Comparison of ENCODE assay signal across 13 mouse cellular contexts in the genomic region with DNA sequence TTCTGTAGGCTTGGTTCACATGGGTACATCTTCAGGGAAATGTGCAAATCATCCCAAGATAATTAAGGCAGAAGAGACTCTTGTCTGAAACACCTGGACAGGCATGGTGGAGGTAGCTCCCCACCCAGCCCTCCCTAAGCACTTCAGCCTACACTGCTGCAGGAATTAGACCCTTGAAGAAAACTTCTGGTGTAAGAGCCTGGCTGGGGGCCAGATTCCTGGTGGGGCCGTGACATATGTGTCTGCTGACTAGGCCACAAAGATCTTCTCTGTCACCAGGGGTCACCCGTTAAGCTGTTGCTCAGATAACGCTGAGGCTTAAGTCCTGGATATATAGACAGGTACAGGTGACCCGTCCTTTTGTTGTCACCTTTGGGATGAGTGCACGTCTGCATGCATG.
A peak's percentile ranks its signal among the peaks of the same experiment; 100 is the strongest.
DNase-seq lines count a peak whose midpoint lies in the region; ATAC-seq and TF ChIP-seq lines count a peak whose summit lies in the region.
"Had no signal": no experiment of that assay in that cellular context is flagged by ENCODE, and none has a peak within 500 bp of the region (broad histone marks: within the 10 kb centered on the region; RNA-seq: fewer than 3 reads in every experiment).

No protein-coding gene starts in this region.

- H3K9ac ChIP-seq in forebrain, embryonic 14.5 days (ENCODE audit: low read length), result no peak overlapping the region
- H3K9ac ChIP-seq in lung, embryonic 14.5 days, result no peak overlapping the region
- H3K9ac ChIP-seq: heart, embryonic 15.5 days; liver, embryonic 12.5 days; neural tube, embryonic 12.5 days had no signal

- 76% methylated on average over 5 of the region's 5 CpGs for WGBS in forebrain, embryonic 14.5 days
- WGBS in forebrain, embryonic 10.5 days, result 90% methylated on average over 5 of the region's 5 CpGs
- 55% methylated on average over 5 of the region's 5 CpGs for WGBS in lung, embryonic 14.5 days
- WGBS in lung, adult 2 months, result 67% methylated on average over 5 of the region's 5 CpGs

- no peak overlapping the region for H3K4me3 ChIP-seq in forebrain, embryonic 14.5 days (ENCODE audit: low read depth, low read length)
- H3K4me3 ChIP-seq in forebrain, embryonic 10.5 days, result no peak overlapping the region
- no peak overlapping the region for H3K4me3 ChIP-seq in lung, embryonic 14.5 days (ENCODE audit: low read depth, low read length)
- H3K4me3 ChIP-seq in lung, adult 2 months (replicated peaks; ENCODE audit: extremely low read depth, low read depth, low read length), result no peak overlapping the region
- H3K4me3 ChIP-seq: heart, embryonic 15.5 days; liver, embryonic 12.5 days; neural tube, embryonic 12.5 days had no signal

- no peaks in the 10 kb centered on the region for H3K27me3 ChIP-seq in forebrain, embryonic 14.5 days (replicated peaks; ENCODE audit: control insufficient read depth, insufficient read depth, low read length)
- no peaks in the 10 kb centered on the region for H3K27me3 ChIP-seq in forebrain, embryonic 10.5 days (ENCODE audit: poor library complexity, severe bottlenecking)
- no peaks in the 10 kb centered on the region for H3K27me3 ChIP-seq in lung, embryonic 14.5 days (ENCODE audit: insufficient read depth, low read length)
- H3K27me3 ChIP-seq: heart, embryonic 15.5 days; liver, embryonic 12.5 days; neural tube, embryonic 12.5 days had no signal

- no peak overlapping the region for H3K27ac ChIP-seq in forebrain, embryonic 14.5 days (ENCODE audit: low read depth, low read length)
- H3K27ac ChIP-seq in forebrain, embryonic 10.5 days, result no peak overlapping the region
- no peak overlapping the region for H3K27ac ChIP-seq in lung, embryonic 14.5 days (ENCODE audit: low read depth)
- H3K27ac ChIP-seq: heart, embryonic 15.5 days; liver, embryonic 12.5 days; neural tube, embryonic 12.5 days had no signal

- ATAC-seq in forebrain, embryonic 14.5 days, result 0 out of 2 replicates have a peak, but pooled peaks have one; percentile 34
- ATAC-seq in lung, embryonic 14.5 days (ENCODE audit: insufficient read depth), result peak; percentile 69; the same call in 1 of the 2 replicates
- ATAC-seq: liver, embryonic 12.5 days had no signal

- H3K9me3 ChIP-seq in forebrain, embryonic 14.5 days (replicated peaks; ENCODE audit: control insufficient read depth, low read length), result no peaks in the 10 kb centered on the region
- H3K9me3 ChIP-seq in forebrain, embryonic 10.5 days, result no peaks in the 10 kb centered on the region
- H3K9me3 ChIP-seq in lung, embryonic 14.5 days (ENCODE audit: low read depth, low read length), result no peaks in the 10 kb centered on the region
- H3K9me3 ChIP-seq: heart, embryonic 15.5 days; liver, embryonic 12.5 days; neural tube, embryonic 12.5 days had no signal

- H3K4me1 ChIP-seq in forebrain, embryonic 14.5 days (ENCODE audit: control insufficient read depth, insufficient read depth, low read length), result no peaks in the 10 kb centered on the region
- peaks cover 8% of the 10 kb centered on the region; the same call in 1 of the 2 replicates for H3K4me1 ChIP-seq in forebrain, embryonic 10.5 days
- H3K4me1 ChIP-seq in lung, embryonic 14.5 days (ENCODE audit: insufficient read depth), result no peaks in the 10 kb centered on the region
- peaks cover 7% of the 10 kb centered on the region; the same call in 1 of the 2 replicates for H3K4me1 ChIP-seq in lung, adult 2 months (ENCODE audit: control insufficient read depth, insufficient read depth, low read length)
- H3K4me1 ChIP-seq: neural tube, embryonic 12.5 days had no signal

- no peak for DNase-seq in forebrain, embryonic 14.5 days (ENCODE audit: low spot score)
- DNase-seq in forebrain, embryonic 10.5 days (ENCODE audit: extremely low spot score, low spot score), result no peak
- peak; percentile 67 for DNase-seq in lung, embryonic 14.5 days
- no peak for DNase-seq in lung, adult 2 months
- peak; percentile 78 for DNase-seq in cerebellum, adult 9-10 months
- peak; percentile 69 to 80 for DNase-seq in lung, postnatal 4 days
- DNase-seq in heart, adult 18-20 months, result no peak
- no peak for DNase-seq in thymus, postnatal 4 days
- DNase-seq: gastrocnemius, postnatal 25 days had no signal

- TF ChIP-seq POLR2A in lung, adult 2 months (IDR thresholded peaks at IDR 0.05; ENCODE audit: borderline replicate concordance, extremely low read depth, low read depth, low read length), result no peak

- H3K4me2 ChIP-seq in forebrain, embryonic 14.5 days (ENCODE audit: low read length), result no peak overlapping the region
- no peak overlapping the region for H3K4me2 ChIP-seq in lung, embryonic 14.5 days
- H3K4me2 ChIP-seq: heart, embryonic 15.5 days; liver, embryonic 12.5 days; midbrain, embryonic 11.5 days; neural tube, embryonic 12.5 days had no signal

- H3K36me3 ChIP-seq in forebrain, embryonic 14.5 days (ENCODE audit: control insufficient read depth, insufficient read depth, low read length), result no peaks in the 10 kb centered on the region
- peaks cover 3% of the 10 kb centered on the region for H3K36me3 ChIP-seq in forebrain, embryonic 10.5 days (replicated peaks)
- H3K36me3 ChIP-seq in lung, embryonic 14.5 days (ENCODE audit: insufficient read depth), result no peaks in the 10 kb centered on the region
- H3K36me3 ChIP-seq: heart, embryonic 15.5 days; liver, embryonic 12.5 days; neural tube, embryonic 12.5 days had no signal

- TF ChIP-seq CTCF in lung, embryonic 14.5 days (IDR thresholded peaks at IDR 0.05; ENCODE audit: low read depth), result no peak
- TF ChIP-seq CTCF in lung, adult 2 months (IDR thresholded peaks at IDR 0.05; ENCODE audit: insufficient read depth, low read length), result no peak

Comparison
In these comparisons a context has a peak if more than half of its experiments do, and no peak if none do; other contexts are left out.
1. DNase-seq: peak in lung, embryonic 14.5 days (single experiment), cerebellum, adult 9-10 months (single experiment) and lung, postnatal 4 days (2 of 2); none in forebrain, embryonic 14.5 days (single experiment), forebrain, embryonic 10.5 days (single experiment), lung, adult 2 months (single experiment), heart, adult 18-20 months (0 of 2) and thymus, postnatal 4 days (single experiment).